Mouse (Mus musculus) frontal cortex, adult (tissue): ENCODE measurements at regions not wholly inside any gene's neighbourhood (a gene's known extent, or its start where the extent isn't known, plus 50 kb on each side); places are given as distances from the start of the nearest gene placed in this dataset.
"Not testable (repeated sequence)": the region's sequence is repeated elsewhere in the genome, so short reads cannot be mapped to it uniquely, and the experiment has no call there.

Experiments
- ATAC-seq: cut with Nextera tagmentation; 2 replicates; pipeline ENCODE4 v1.9.2; 2017; ENCODE audit warnings: mild to moderate bottlenecking, moderate library complexity, mixed read lengths; ENCODE audit not compliant: low TSS enrichment

GRCm38 (mm10) chr17:27318969-27319695 lies 114.9 kb upstream of the Lemd2 start:
- ATAC-seq: no peak

- no peak; the same call in 1 of the 2 replicates for ATAC-seq
Measured at GRCm38 (mm10) chr17:27317576-27318277, 113.5 kb upstream of the Lemd2 start.

GRCm38 (mm10) chr17:27316711-27317575 lies 112.7 kb upstream of the Lemd2 start:
- ATAC-seq: no peak

GRCm38 (mm10) chr17:27315947-27316628 lies 111.8 kb upstream of the Lemd2 start:
- no peak for ATAC-seq

- ATAC-seq: no peak
Measured at GRCm38 (mm10) chr17:27315428-27315827, 111.2 kb upstream of the Lemd2 start.

- ATAC-seq: no peak
Measured at GRCm38 (mm10) chr17:27314821-27315392, 110.6 kb upstream of the Lemd2 start.

GRCm38 (mm10) chr17:27308933-27309332 lies 104.7 kb upstream of the Lemd2 start:
- no peak for ATAC-seq

- ATAC-seq: no peak
Measured at GRCm38 (mm10) chr17:27304842-27305241, 100.6 kb upstream of the Lemd2 start.

GRCm38 (mm10) chr17:27303633-27304479 lies 99.6 kb upstream of the Lemd2 start:
- no peak for ATAC-seq

- ATAC-seq: no peak
Measured at GRCm38 (mm10) chr17:27303061-27303460, 98.8 kb upstream of the Lemd2 start.

- ATAC-seq: no peak
Measured at GRCm38 (mm10) chr17:27301376-27301775, 97.1 kb upstream of the Lemd2 start.

GRCm38 (mm10) chr17:27299297-27299696 lies 95.0 kb upstream of the Lemd2 start:
- ATAC-seq: no peak

- no peak for ATAC-seq
Measured at GRCm38 (mm10) chr17:27298351-27298750, 94.1 kb upstream of the Lemd2 start.

- no peak for ATAC-seq
Measured at GRCm38 (mm10) chr17:27296156-27296555, 91.9 kb upstream of the Lemd2 start.

GRCm38 (mm10) chr17:27294208-27294604 lies 89.9 kb upstream of the Lemd2 start:
- ATAC-seq: no peak

GRCm38 (mm10) chr17:27293586-27294207 lies 89.4 kb upstream of the Lemd2 start:
- no peak for ATAC-seq

- no peak for ATAC-seq
Measured at GRCm38 (mm10) chr17:27291673-27292072, 87.4 kb upstream of the Lemd2 start.

- no peak for ATAC-seq
Measured at GRCm38 (mm10) chr17:27291176-27291575, 86.9 kb upstream of the Lemd2 start.

- no peak for ATAC-seq
Measured at GRCm38 (mm10) chr17:27290311-27290710, 86.0 kb upstream of the Lemd2 start.

- not testable (repeated sequence) for ATAC-seq
Measured at GRCm38 (mm10) chr17:27289804-27290203, 85.5 kb upstream of the Lemd2 start.
